Mouse (Mus musculus): ENCODE data around the gene Grm5.

Grm5 gene

GRCm38 (mm10) chr7:87583868-87584267 lies at the start of gene Grm5:
Grm5 (plus strand) TSS chr7:87584168.
- TF ChIP-seq GATA4 (IDR thresholded peaks at IDR 0.05; ENCODE audit: insufficient replicate concordance, low read length) = no peak

GRCm38 (mm10) chr7:87539031-87539430 lies 44.9 kb upstream of the Grm5 start:
- TF ChIP-seq GATA4 (IDR thresholded peaks at IDR 0.05; ENCODE audit: insufficient replicate concordance, low read length) = no peak

- TF ChIP-seq GATA4 (IDR thresholded peaks at IDR 0.05; ENCODE audit: insufficient replicate concordance, low read length) = no peak
Measured at GRCm38 (mm10) chr7:87565300-87565699, 18.7 kb upstream of the Grm5 start.

GRCm38 (mm10) chr7:87566476-87566875 lies 17.5 kb upstream of the Grm5 start:
- no peak for TF ChIP-seq GATA4 (IDR thresholded peaks at IDR 0.05; ENCODE audit: insufficient replicate concordance, low read length)

GRCm38 (mm10) chr7:87584281-87584701 lies 323 bp downstream of the Grm5 start:
- no peak for TF ChIP-seq GATA4 (IDR thresholded peaks at IDR 0.05; ENCODE audit: insufficient replicate concordance, low read length)

- TF ChIP-seq GATA4 (IDR thresholded peaks at IDR 0.05; ENCODE audit: insufficient replicate concordance, low read length) = no peak
Measured at GRCm38 (mm10) chr7:87586271-87586937, 2.4 kb downstream of the Grm5 start.

GRCm38 (mm10) chr7:87587976-87588375 lies 4.0 kb downstream of the Grm5 start:
- TF ChIP-seq GATA4 (IDR thresholded peaks at IDR 0.05; ENCODE audit: insufficient replicate concordance, low read length) = no peak

GRCm38 (mm10) chr7:87626251-87626650 lies 42.3 kb downstream of the Grm5 start:
- no peak for TF ChIP-seq GATA4 (IDR thresholded peaks at IDR 0.05; ENCODE audit: insufficient replicate concordance, low read length)

- no peak for TF ChIP-seq GATA4 (IDR thresholded peaks at IDR 0.05; ENCODE audit: insufficient replicate concordance, low read length)
Measured at GRCm38 (mm10) chr7:87635530-87635929, 51.6 kb downstream of the Grm5 start.

GRCm38 (mm10) chr7:87650610-87651009 lies 66.6 kb downstream of the Grm5 start:
- TF ChIP-seq GATA4 (IDR thresholded peaks at IDR 0.05; ENCODE audit: insufficient replicate concordance, low read length) = no peak

- TF ChIP-seq GATA4 (IDR thresholded peaks at IDR 0.05; ENCODE audit: insufficient replicate concordance, low read length) = no peak
Measured at GRCm38 (mm10) chr7:87661794-87662193, 77.8 kb downstream of the Grm5 start.

- no peak for TF ChIP-seq GATA4 (IDR thresholded peaks at IDR 0.05; ENCODE audit: insufficient replicate concordance, low read length)
Measured at GRCm38 (mm10) chr7:87664041-87664440, 80.1 kb downstream of the Grm5 start.

- TF ChIP-seq GATA4 (IDR thresholded peaks at IDR 0.05; ENCODE audit: insufficient replicate concordance, low read length) = no peak
Measured at GRCm38 (mm10) chr7:87716393-87716792, 132.4 kb downstream of the Grm5 start.

GRCm38 (mm10) chr7:87718631-87719030 lies 134.7 kb downstream of the Grm5 start:
- TF ChIP-seq GATA4 (IDR thresholded peaks at IDR 0.05; ENCODE audit: insufficient replicate concordance, low read length) = no peak

GRCm38 (mm10) chr7:87734511-87734910 lies 150.5 kb downstream of the Grm5 start:
- TF ChIP-seq GATA4 (IDR thresholded peaks at IDR 0.05; ENCODE audit: insufficient replicate concordance, low read length) = no peak

GRCm38 (mm10) chr7:87761945-87762344 lies 178.0 kb downstream of the Grm5 start:
- TF ChIP-seq GATA4 (IDR thresholded peaks at IDR 0.05; ENCODE audit: insufficient replicate concordance, low read length) = no peak

GRCm38 (mm10) chr7:87762376-87762775 lies 178.4 kb downstream of the Grm5 start:
- TF ChIP-seq GATA4 (IDR thresholded peaks at IDR 0.05; ENCODE audit: insufficient replicate concordance, low read length) = no peak
